Mouse (Mus musculus) right cerebral cortex, adult 2 months (tissue): ENCODE measurements around the gene Tnfrsf4.
A peak's percentile ranks its signal among the peaks of the same experiment; 100 is the strongest.

Experiments used
- DNase-seq, 2 experiments: peaks; one replicate each; pipeline ENCODE4 v3.0.0; 2021 to 2022; ENCODE audit warnings: low spot score in 2 of 2

The Tnfrsf4 gene

GRCm38 (mm10) chr4:156028580-156028979 lies 14.9 kb downstream of the Tnfrsf4 start:
- DNase-seq: no peak

- DNase-seq: no peak
Observed at GRCm38 (mm10) chr4:156030651-156031118, 17.0 kb downstream of the Tnfrsf4 start.

- DNase-seq: peak in 1 of 2 experiments; percentile 24
Observed at GRCm38 (mm10) chr4:156031255-156031592, 17.6 kb downstream of the Tnfrsf4 start.

GRCm38 (mm10) chr4:156031593-156032391 lies 18.1 kb downstream of the Tnfrsf4 start:
- peak; percentile 75 to 81 for DNase-seq

- no peak for DNase-seq
Observed at GRCm38 (mm10) chr4:156032856-156033255, 19.2 kb downstream of the Tnfrsf4 start.

GRCm38 (mm10) chr4:156033476-156034119 lies 20.0 kb downstream of the Tnfrsf4 start:
- no peak for DNase-seq

GRCm38 (mm10) chr4:156034301-156034700 lies 20.7 kb downstream of the Tnfrsf4 start:
- DNase-seq: no peak

GRCm38 (mm10) chr4:156034901-156035300 lies 21.3 kb downstream of the Tnfrsf4 start:
- DNase-seq: no peak

GRCm38 (mm10) chr4:156044754-156045153 lies 31.1 kb downstream of the Tnfrsf4 start:
- no peak for DNase-seq

GRCm38 (mm10) chr4:156049779-156050178 lies 36.1 kb downstream of the Tnfrsf4 start:
- no peak for DNase-seq

GRCm38 (mm10) chr4:156050391-156050980 lies 36.8 kb downstream of the Tnfrsf4 start:
- DNase-seq: no peak

GRCm38 (mm10) chr4:156053113-156053512 lies 39.5 kb downstream of the Tnfrsf4 start:
- DNase-seq: no peak

GRCm38 (mm10) chr4:156054130-156054529 lies 40.5 kb downstream of the Tnfrsf4 start:
- no peak for DNase-seq

GRCm38 (mm10) chr4:156054606-156055005 lies 41.0 kb downstream of the Tnfrsf4 start:
- DNase-seq: no peak

- no peak for DNase-seq
Observed at GRCm38 (mm10) chr4:156055173-156055572, 41.5 kb downstream of the Tnfrsf4 start.

GRCm38 (mm10) chr4:156057702-156058101 lies 44.1 kb downstream of the Tnfrsf4 start:
- DNase-seq: no peak

GRCm38 (mm10) chr4:156058826-156059225 lies 45.2 kb downstream of the Tnfrsf4 start:
- DNase-seq: no peak

GRCm38 (mm10) chr4:156059261-156059660 lies 45.6 kb downstream of the Tnfrsf4 start, which contains the start of gene Ttll10:
Ttll10 (minus strand) TSS chr4:156059414.
- no peak for DNase-seq

GRCm38 (mm10) chr4:156059713-156060112 lies 46.1 kb downstream of the Tnfrsf4 start:
- DNase-seq: no peak

- no peak for DNase-seq
Observed at GRCm38 (mm10) chr4:156063861-156064509, 50.3 kb downstream of the Tnfrsf4 start.

- no peak for DNase-seq
Observed at GRCm38 (mm10) chr4:156064510-156064897, 50.9 kb downstream of the Tnfrsf4 start.
